Mouse (Mus musculus) thymus, adult 18-20 months (tissue): Measurements from ENCODE around the gene Prrx2.
A peak's percentile ranks its signal among the peaks of the same experiment; 100 is the strongest.

Source experiments
- DNase-seq, 2 experiments: peaks; one replicate each; pipeline ENCODE4 v3.0.0; 2022; ENCODE audit warnings: mixed read lengths in 2 of 2

Prrx2 gene

DNA sequence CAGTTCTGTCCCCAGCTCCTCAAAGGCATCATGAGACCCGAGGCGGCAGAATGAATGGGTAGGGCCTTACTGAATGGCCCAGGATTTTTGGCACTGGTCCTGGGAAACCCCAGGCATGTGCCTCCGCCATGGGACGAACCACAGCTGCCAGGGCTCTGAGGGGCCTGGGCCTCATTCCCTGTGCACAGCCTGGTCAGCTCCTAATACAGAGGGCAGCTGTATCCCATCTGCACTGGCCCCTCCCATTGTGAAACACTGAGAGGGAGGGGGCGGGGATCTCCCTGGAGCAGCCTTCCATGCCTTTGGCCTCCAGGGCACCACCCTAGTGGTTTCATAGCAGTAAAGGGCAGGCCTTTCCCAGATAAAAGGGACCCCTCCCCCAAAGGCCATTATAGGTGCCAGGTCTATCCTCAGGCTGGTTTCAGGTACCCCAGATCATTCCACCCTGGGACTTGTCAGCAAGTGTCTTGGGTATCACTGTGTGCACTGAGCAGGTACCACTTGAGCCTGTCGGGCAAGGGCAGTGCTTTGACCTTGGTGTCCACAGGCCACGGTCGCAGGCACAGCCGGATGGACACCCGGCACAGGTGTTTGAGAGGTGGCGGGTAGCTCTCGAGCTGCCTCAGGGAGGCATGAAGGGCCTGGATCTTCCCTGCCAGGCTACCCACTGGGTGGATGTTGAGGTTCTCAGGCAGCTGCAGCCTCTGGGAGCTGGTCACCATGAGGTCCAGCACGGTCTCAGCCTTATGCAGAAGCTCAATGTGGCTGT lies 11.2 kb upstream of the Prrx2 start:
- DNase-seq: no peak

DNA sequence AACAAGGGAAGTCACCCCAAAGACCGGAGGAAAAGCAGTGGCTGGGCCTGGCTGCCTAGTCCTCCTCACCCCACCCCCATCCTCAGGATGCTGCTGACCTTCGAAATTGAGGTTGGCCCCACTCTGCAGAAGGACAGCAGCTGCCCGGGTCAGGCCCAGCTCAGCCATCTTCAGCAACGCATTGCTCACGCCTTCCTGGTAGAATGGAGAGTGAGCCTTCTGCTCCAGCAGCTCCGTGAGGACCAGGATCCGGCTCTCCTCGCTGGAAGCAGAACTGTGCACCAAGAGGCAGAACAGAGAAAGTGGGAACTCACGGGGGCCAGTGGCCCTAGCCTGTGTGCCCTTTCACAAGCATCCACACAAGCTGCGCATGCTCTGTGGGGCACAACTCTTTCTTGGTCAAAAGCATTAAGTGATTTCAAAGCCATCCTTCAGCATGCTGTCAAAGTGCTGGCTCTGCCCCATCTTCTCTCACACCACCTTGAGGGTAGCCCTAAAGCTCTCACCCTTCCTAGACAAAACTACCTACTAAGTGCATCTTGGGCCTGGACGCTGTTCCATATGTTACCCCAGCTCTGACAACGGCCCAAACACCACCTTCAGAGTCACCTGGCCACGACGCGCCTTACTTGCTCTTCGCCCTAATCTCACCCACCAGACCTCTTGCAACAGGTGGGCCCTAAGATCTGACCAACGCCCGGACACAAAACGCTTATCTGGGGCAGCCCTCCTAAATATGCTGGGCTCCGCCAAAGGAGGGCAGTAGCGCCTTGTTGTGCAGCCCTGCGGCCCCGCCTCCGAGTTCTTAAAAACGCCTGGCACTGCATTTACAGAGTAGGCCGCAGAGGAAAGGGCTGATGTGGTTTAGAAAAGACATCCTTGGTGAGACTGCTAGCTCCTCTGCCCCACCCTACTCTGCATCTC lies 7.7 kb upstream of the Prrx2 start:
- peak; percentile 26 to 36 for DNase-seq

DNA sequence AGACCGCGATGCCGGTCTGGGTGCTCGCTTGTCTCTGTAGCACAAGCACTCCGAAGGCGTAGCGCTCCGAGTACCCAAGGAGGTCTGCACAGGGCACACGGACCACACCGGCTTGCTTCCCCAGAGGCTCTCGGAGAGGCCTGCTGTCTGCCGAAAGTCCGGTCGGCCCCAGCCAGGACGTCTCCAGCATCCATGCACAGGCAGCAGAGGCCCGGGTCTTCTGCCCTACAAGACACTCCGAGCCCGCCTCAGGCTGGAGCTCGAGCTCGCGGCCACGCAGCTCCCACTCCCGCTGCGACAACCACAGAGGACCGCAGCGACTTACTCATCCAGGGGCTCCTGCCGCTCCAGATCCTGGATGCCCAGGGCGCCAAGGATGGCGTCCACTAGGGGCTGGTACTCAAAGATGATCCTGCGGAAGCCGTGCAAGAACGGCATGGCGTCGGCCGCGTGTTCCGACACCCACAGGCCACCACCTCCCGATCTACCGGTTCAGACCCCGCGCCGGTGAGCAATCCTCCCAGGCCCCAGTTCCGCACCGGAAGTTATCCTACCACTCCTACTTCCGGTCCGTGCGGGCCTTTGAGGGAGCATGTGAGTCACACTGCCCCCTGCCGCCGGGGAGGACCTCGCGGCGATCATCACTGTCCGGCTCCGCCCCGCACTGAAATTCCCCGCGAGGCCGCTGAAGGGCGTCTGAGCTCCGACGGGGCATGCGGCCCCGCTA lies 6.9 kb upstream of the Prrx2 start:
- DNase-seq: peak; percentile 77 to 81

GRCm38 (mm10) chr2:30829315-30829714 lies 5.5 kb upstream of the Prrx2 start:
- DNase-seq: peak; percentile 21 to 32

DNA sequence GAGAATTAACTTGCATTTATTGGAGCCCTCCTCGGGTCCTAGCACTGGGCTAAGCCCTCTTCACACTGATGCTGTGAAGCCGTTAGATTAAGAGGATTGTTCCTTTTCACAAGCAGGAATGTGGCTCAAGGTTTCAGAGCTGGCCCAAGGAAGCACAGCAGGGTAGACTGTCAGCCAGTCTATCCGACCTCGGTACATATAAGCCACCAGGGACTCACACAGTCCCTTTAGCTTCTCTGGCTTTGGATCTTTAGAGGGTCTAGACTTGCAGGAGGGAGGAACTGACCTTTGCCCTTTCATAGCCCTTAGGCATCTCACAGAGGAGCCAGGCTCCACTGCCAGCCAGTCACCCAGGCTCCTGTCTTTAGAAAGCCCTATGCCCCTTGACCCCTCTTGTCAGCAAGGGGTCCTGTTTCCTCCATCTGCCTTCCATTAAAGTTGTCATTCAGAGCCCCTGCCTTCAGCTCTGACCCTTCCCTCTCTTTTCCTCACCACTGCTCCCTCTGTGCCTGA lies 4.4 kb upstream of the Prrx2 start, which contains the start of gene Asb6:
Asb6 (minus strand) TSS at position 51 of the 513 bp plus-strand sequence.
- DNase-seq: no peak

DNA sequence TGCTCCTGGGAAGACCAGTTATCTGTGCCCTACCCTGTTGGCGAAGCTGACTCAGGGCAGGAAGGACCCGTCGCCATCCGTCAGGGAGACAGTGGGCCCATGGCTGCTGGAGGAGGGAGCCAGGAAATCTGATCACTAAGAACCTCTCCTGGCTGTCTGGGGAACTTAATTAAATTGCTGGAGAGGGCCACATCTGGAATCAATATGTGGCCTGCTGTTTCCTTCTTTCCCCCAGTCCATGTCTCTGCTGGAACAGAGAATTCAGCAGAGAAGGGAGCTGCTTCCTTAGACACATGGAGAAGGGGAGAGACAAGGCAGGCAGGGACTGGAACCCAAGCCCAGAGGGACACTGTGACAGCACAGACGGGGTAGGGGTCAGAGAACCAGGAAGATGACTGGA lies 1.1 kb upstream of the Prrx2 start:
- no peak for DNase-seq

DNA sequence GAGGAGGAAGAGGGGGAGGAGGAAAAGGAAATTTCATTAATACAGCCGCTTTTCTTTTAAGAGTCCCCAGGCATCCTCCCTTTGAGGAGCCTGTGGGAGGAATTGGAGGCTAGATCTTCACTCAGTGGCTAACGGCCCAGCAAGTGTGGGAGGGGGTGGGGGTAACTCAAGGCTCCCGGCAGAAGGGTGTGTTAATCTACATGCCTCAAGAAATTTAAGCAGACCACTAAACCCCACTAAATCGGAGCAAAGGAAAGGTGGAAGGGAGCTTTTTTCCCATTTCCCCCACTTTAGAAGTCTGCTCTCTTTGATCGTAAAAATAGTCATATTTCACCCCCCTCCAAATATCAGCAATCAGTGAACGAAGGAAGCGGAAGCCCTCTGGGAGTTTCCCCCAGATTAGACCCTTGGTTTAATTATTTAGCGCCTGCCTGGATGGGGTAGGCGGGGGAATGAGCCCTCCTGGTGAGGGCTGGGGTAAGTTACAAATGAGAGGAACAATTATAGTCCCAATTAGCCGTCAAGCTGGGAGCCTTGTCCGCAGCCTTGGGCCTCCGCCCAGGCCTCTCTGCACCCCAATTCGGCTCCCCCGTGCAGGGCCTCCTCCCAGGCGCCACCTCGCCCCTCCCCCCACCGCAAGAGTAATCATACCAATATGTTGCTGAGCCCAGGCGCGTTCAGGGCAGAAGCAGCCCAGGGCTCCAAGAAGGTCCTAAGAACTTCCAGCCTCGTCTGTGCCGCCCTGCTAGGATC lies 1.6 kb downstream of the Prrx2 start:
- DNase-seq: no peak

GRCm38 (mm10) chr2:30842615-30843014 lies 7.8 kb downstream of the Prrx2 start:
- no peak for DNase-seq

- no peak for DNase-seq
Observed at GRCm38 (mm10) chr2:30845152-30846070, 10.6 kb downstream of the Prrx2 start.

- DNase-seq: no peak
Observed at GRCm38 (mm10) chr2:30846236-30846635, 11.5 kb downstream of the Prrx2 start.

GRCm38 (mm10) chr2:30846723-30847122 lies 12.0 kb downstream of the Prrx2 start:
- DNase-seq: no peak

DNA sequence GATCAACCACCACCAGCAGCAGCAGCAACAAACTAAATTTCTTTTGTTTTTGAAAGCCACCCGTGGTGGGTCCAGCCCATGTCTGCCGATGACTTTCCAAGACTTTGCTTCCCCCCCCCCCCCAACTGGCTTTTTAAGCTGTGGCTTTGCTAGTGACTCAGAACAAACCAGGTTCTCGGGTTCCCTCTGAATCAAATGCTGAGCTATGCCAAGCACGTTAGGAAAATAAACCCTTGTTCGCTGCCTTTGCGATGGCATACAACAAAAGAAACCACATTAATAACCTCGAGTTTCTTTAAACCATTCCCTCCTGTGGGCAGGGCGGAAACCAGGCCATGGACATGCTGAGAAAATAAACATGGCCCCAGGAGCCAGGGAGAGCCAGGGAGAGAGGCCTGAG lies 13.4 kb downstream of the Prrx2 start:
- DNase-seq: no peak

- DNase-seq: no peak
Observed at GRCm38 (mm10) chr2:30850581-30850980, 15.8 kb downstream of the Prrx2 start.

GRCm38 (mm10) chr2:30852771-30853313 lies 18.1 kb downstream of the Prrx2 start:
- no peak for DNase-seq

DNA sequence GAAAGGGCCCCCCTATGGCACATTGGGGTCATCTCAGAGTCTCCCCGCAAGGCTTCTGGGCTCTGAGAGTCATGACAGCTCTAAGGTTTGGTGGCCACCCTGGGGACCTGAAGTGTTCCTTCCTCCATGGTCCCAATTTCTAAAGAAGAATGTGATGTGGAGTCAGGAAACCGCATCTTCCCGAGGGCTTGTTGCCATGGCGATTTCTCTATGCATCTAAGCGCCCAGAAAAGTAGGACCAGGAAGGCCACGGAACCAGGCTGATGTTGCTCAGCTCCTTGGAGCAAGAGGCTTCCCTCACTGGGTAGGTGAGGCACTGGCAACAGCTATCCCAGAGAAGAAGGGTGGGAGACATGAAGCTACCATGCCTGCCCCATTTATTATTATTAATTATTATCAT lies 22.3 kb downstream of the Prrx2 start:
- no peak for DNase-seq

DNA sequence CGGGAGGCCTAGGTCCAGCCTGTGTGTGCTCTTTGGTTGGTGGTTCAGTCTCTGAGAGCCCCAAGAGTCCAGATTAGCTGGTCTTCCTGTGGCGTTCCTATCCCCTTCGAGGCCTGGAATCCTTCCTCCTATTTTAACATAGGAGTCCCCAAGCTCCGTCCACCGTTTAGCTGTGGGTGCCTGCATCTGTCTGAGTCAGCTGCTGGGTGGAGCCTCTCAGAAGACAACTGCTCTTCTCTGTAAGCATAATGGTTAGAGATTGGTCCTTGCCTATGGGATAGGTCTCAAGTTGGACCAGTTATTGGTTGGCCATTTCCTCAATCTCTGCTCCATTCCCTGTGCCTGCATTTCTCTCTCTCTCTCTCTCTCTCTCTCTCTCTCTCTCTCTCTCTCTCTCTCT lies 25.0 kb downstream of the Prrx2 start:
- no peak for DNase-seq

DNA sequence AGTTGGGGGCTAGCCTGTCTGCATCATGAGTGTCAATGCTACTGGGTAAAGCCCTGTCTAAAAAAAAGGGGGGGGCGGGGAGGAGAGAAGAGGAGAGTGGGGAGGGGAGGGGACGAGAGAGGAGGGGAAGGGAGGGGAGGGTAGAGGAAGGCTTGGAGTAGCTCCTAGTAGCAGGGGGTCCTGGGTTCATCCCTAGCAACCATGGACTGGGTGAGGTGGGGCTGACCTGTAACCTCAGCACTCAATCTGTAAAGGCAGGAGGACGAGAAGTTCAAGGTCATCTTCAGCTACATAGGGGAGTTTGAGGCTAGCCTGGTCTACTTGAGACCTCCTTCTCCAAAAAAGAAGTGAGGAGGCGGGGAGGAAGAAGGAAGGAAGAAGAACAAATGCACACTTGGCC lies 27.3 kb downstream of the Prrx2 start:
- no peak for DNase-seq

DNA sequence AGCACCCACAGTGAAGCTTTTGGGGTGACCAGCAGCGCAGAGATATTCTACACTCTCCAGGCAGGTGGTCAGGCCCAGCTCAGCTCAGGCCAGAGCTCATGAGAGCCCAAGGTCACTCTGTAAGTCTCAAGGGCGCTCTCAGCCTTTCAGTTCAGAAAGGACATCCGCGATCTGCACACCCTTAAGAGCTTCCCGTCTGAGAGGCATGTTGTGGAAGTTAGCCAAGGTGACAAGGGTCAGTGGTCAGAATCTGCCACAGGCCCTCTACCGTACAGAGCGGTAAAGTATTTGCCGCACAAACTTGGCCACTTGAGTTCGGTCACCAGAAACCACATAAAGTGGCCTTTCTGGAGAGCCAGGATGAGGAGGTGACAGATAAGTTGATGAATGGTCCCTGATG lies 28.8 kb downstream of the Prrx2 start:
- no peak for DNase-seq

DNA sequence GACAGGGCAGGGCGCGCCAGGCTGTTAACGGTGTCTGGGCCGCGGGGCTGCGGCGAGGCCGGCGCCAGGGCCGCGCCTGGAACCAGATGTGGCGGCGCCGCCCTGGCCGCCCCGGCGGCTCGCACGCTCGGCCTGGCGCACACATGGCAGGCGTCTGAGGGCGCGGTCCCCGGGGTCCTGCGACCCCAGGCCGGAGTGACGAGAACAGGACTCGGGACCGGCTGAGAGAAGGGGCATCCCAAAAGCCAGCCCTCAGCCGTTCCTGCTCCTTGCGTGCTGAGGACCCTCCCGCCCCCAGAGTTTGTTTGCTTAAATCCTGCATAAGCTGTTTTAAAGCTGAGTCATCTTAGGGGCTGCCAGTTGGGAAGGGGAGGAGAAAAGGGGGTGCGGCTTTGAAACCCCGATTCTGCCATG lies 30.2 kb downstream of the Prrx2 start:
- DNase-seq: no peak

DNA sequence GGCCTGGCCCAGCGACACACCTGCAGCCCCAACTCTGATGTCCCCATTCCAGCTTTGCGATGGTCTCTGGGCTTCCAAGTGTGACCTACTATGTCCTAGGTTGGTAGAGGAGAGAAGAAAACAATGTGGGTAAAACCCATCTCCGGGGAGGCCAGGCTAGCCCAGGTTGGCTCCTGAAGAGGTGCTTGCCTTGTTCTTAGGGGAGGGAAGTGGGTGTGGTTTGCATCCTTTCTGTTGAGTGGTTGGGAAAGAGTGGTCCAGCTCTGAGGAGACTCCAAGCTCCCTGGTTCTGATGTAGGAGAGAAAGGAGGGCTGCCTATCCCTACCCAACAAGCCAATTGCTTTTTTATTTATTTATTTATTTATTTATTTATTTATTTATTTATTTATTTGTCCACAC lies 30.7 kb downstream of the Prrx2 start:
- DNase-seq: no peak

DNA sequence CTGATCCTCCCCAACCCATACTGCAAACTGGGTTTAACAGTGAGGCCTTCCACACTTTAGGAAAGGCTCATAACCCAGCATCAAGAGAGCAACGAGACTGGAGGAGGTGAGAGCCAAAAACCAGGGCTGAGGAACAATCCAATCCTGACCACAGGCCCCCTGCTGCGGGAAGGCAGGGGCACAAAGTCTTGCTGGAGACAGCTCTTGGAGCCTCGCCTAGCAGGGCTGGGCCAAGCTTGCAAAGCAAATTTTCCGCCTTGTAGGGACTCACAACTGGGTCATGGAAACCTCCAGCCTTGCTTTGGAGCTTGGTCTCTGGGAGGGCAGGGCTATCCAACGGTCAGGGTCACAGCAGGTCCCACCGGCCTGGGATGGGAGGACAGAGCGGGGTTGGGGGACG lies 36.1 kb downstream of the Prrx2 start:
- no peak for DNase-seq
